Mouse (Mus musculus): ENCODE measurements around the gene Ncoa4. TPM values are rescaled to one million over a fixed set of nuclear protein-coding genes. Genes with fewer than 3 reads are reported as not detected.
"Not testable (repeated sequence)": the region's sequence is repeated elsewhere in the genome, so short reads cannot be mapped to it uniquely, and the experiment has no call there.

The Ncoa4 gene
- total RNA-seq, 2 experiments from 2014 or later: 104 to 123 TPM

DNA sequence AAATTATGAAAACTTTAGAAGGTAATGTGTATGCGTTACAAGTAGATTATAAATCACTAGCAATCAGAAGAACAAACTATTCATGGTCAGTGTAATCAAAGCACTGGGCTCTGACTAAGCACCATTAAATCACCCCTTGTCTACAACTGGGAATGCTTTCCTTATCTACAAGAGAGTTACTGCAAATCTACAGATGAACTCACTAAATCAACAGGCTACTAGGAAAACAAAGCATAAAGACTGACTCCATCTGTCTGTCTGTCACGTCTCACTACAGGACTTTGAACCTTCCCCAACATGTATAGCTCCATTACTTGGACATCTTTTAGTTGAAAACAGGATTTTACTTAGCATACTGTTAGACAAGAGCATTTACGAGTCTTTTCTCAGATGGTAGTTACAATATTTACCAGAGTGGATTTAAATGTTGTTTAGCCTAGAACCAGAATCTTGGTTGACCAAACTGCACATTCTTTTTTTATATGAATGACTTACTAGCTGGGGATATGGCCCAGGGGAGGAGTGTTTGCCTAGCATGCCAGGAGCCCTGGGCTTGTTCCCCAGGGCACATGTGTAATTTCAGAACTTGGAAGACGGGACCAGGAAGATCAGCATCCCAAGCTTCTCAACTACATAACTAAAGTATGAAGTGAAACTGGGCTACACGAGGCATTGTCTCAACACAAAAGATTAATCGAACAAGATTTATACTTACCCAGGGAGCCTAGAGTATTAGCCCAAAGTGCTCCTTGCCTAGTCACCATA is 31.1 kb downstream of the Ncoa4 start:
- intact Hi-C loops (cut with DNase I): loop anchor here (5.0 kb wide), 1 partner anchor 64 kb away; no protein-coding TSS in a partner anchor

DNA sequence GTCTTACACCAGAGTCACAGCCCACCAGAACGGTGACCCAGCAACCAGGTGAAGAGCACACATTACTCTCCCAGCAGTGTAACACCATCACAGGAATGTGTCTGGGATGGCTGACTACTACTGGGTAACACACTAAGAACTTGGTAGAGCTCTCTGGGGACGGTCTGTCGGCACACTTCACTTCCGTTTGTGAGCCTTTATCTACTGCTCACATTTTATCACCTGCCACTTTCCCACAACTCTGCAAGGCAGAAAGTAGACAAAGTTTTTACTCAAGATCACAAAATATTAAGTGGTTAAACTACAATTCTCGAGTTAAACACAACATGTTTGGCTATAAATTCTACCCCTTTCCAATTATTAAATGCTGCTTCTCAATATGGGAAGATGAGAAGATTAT is 32.3 kb downstream of the Ncoa4 start:
- intact Hi-C loops (cut with DNase I): loop anchor here (5.0 kb wide), 1 partner anchor 65 kb away; no protein-coding TSS in a partner anchor
- DNase-seq (ENCODE audit: low spot score in 2 of 2): no peak

More for the DNA sequence above, 31.1 kb downstream of the Ncoa4 start:
- no peak for DNase-seq (ENCODE audit: low spot score in 2 of 2)

GRCm38 (mm10) chr14:32192437-32192836 is 32.8 kb downstream of the Ncoa4 start:
- peak in 1 of 2 experiments; percentile 43 for DNase-seq (ENCODE audit: low spot score in 2 of 2)
- intact Hi-C loops (cut with DNase I): loop anchor here (5.0 kb wide), 1 partner anchor 65 kb away; no protein-coding TSS in a partner anchor

DNA sequence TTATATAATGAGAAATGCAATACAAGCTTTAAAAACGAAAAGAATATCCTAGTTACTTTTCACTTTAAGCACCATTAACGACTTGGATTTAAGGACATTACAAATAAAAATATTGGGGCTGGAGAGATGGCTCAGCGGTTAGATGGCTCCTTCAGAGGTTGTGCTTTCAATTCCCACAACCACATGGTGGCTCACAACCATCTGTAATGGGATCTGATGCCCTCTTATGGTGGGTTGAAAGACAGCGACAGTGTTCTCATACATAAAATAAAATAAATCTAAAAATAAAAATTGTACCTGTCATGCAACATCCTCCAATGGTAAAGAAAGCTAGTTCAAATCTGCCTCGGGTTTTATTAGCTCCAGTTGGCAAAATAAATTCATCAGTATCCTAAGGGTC is 33.9 kb downstream of the Ncoa4 start:
- intact Hi-C loops (cut with DNase I): loop anchor here (5.0 kb wide), 1 partner anchor 66 kb away; no protein-coding TSS in a partner anchor
- DNase-seq (ENCODE audit: low spot score in 2 of 2): not testable (repeated sequence)

- no peak for DNase-seq (ENCODE audit: low spot score in 2 of 2)
Observed at GRCm38 (mm10) chr14:32201354-32201753, 41.7 kb downstream of the Ncoa4 start.

GRCm38 (mm10) chr14:32201791-32202451 is 42.3 kb downstream of the Ncoa4 start, which contains the start of the genes Timm23 and Parg:
Gene Timm23, minus strand, starts transcription at chr14:32201898.
Gene Parg, plus strand, starts transcription at chr14:32201949.
- intact Hi-C loops (cut with DNase I): no loop called here
- DNase-seq (ENCODE audit: low spot score in 2 of 2): peak; percentile 91 to 93

More at GRCm38 (mm10) chr14:32201354-32201753, 41.7 kb downstream of the Ncoa4 start:
- intact Hi-C loops (cut with DNase I): no loop called here

DNA sequence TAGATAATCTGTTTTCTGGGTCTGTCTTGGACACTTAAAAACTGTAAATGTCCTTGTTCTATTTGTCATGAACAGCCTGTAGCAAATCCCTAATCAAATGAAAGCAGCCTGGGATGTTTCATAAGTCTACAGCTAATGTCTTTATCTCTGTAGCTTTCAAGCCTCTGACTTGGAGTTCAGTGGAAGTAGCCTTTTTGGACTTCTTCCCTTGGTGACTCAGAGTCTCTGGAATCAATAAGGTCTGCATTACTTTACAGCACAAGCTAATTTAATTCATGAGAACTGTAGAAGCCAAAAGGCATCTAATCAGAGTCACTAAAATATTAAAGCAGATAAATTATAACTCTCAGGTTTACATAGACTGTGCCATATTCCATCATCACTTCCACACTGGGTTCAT is 66.9 kb downstream of the Ncoa4 start:
- intact Hi-C loops (cut with DNase I): no loop called here
- DNase-seq (ENCODE audit: low spot score in 2 of 2): no peak

DNA sequence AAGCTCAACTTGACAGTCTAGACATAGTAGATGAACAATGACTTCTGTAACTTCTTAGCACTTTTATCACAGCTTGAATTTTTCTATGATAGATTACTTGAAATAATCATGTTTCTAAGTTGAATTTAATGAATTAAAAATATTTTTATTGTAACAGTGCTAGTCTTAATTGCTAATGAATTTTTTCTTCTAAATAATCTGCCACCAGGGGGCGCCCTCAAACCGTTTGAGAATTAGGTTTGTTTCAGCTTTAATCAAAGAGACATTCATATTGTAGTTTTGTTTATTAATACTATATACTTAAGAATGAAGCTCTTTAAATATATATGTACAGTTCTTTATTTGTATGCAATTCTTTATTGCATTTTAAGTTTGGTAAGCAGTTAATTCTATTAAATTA is 69.3 kb downstream of the Ncoa4 start:
- intact Hi-C loops (cut with DNase I): loop anchor here (2.0 kb wide), 2 partner anchors 244 to 254 kb away; no protein-coding TSS in a partner anchor

More for the DNA sequence above, 69.3 kb downstream of the Ncoa4 start:
- peak; percentile 51 to 58 for DNase-seq (ENCODE audit: low spot score in 2 of 2)

Other genes with a start within 250 kb of the Ncoa4 start
- 1 to 10 TPM; 1.3 to 2.0 TPM for gene Galnt15, start 130.9 kb upstream of the Ncoa4 start, total RNA-seq (2021)
- 10 to 100 TPM; 11.9 to 16.3 TPM for gene Oxnad1, start 74.5 kb upstream of the Ncoa4 start, total RNA-seq (2021)
- gene Dph3, start 74.1 kb upstream of the Ncoa4 start, total RNA-seq (2021): 10 to 100 TPM; 47.2 to 48.4 TPM
- not detected for gene Msmb, start 17.8 kb upstream of the Ncoa4 start, total RNA-seq (2021)
- 10 to 100 TPM; 64.0 to 86.2 TPM for gene Timm23, start 42.0 kb downstream of the Ncoa4 start, total RNA-seq (2021)
- gene Parg, start 42.1 kb downstream of the Ncoa4 start, total RNA-seq (2021): 10 to 100 TPM; 39.4 to 46.9 TPM
- gene Ogdhl, start 162.2 kb downstream of the Ncoa4 start, total RNA-seq (2021): 100 to 1,000 TPM in 1 of 2 experiments, 10 to 100 TPM in 1; 94.0 to 101 TPM
- not detected for gene 1700024G13Rik, start 228.5 kb downstream of the Ncoa4 start, total RNA-seq (2021)